Mouse (Mus musculus) stomach, postnatal 0 days (tissue): ENCODE data around the gene Rps6ka5. TPM values are rescaled to one million over a fixed set of nuclear protein-coding genes. Genes with fewer than 3 reads are reported as not detected.

ENCODE experiments used
- ATAC-seq: fragments of 200-750 bp; cut with Nextera tagmentation; 2 replicates; pipeline ENCODE4 v1.8.0; 2017; ENCODE audit not compliant: low FRiP score, low TSS enrichment
- DNase-seq: peaks from one replicate; pipeline ENCODE4 v3.0.0-alpha.2; 2016; ENCODE audit warnings: low spot score
- H3K27ac ChIP-seq: fragments of 300-500 bp; sonication (generic); replicated peaks from 2 replicates; pipeline ENCODE4 v1.5.1; 2014; ENCODE audit warnings: mild to moderate bottlenecking, control low read depth
- H3K27me3 ChIP-seq: fragments of 300-500 bp; sonication (generic); 2 replicates; pipeline ENCODE4 v1.6.1; 2014; ENCODE audit warnings: low read length; ENCODE audit not compliant: control insufficient read depth, insufficient read depth
- H3K36me3 ChIP-seq: fragments of 300-500 bp; sonication (generic); 2 replicates; pipeline ENCODE4 v1.6.1; 2014; ENCODE audit warnings: low read length, mixed read lengths; ENCODE audit not compliant: control insufficient read depth, insufficient read depth
- H3K4me1 ChIP-seq: fragments of 300-500 bp; sonication (generic); replicated peaks from 2 replicates; pipeline ENCODE4 v1.6.1; 2014; ENCODE audit warnings: antibody characterized with exemption; ENCODE audit not compliant: control insufficient read depth, insufficient read depth
- H3K4me2 ChIP-seq: fragments of 300-500 bp; sonication (generic); replicated peaks from 2 replicates; pipeline ENCODE4 v1.6.1; 2014; ENCODE audit warnings: low read depth, mild to moderate bottlenecking, control low read depth, moderate library complexity
- H3K4me3 ChIP-seq: fragments of 300-500 bp; sonication (generic); 2 replicates; pipeline ENCODE4 v1.5.1; 2014; ENCODE audit warnings: low read depth, low read length, control low read depth
- H3K9ac ChIP-seq: fragments of 300-500 bp; sonication (generic); 2 replicates; pipeline ENCODE4 v1.6.1; 2014; ENCODE audit warnings: mild to moderate bottlenecking, low read length, control low read depth, mixed read lengths
- H3K9me3 ChIP-seq: fragments of 300-500 bp; sonication (generic); 2 replicates; pipeline ENCODE4 v1.6.1; 2016; ENCODE audit warnings: low read length; ENCODE audit not compliant: control insufficient read depth
- CTCF ChIP-seq: IDR thresholded peaks from 2 replicates; pipeline ENCODE4 v1.5.1; 2016; ENCODE audit warnings: antibody characterized with exemption, low read depth, mild to moderate bottlenecking, moderate library complexity
- EP300 ChIP-seq: optimal IDR thresholded peaks from 2 replicates; pipeline ENCODE3; 2016; ENCODE audit warnings: antibody characterized with exemption
- WGBS: fragments of 180-500 bp; shearing (Covaris S2); extraction: QIAGEN DNeasy Blood & Tissue Kit; methylation state at CpG from one replicate; pipeline ENCODE4 v1.1.7; 2014; 5-methylcytosine and 5-hydroxymethylcytosine counted together
- polyA plus RNA-seq: library from polyadenylated mRNA; unstranded; fragments of >200 nt; fragmentation: Nextera tagmentation; extraction: Ambion mirVana; gene quantifications from 2 replicates; pipeline ENCODE4 v1.2.1, GENCODE M21; 2015

Rps6ka5 gene
- polyA plus RNA-seq, 1 experiment from 2014 or later: 1.4 TPM

- H3K9ac ChIP-seq: no peak overlapping the region
- H3K4me1 ChIP-seq: no peaks in the 10 kb centered on the region
- TF ChIP-seq CTCF: no peak
- no peak for TF ChIP-seq EP300
- no peak for ATAC-seq
- DNase-seq: no peak
- no peaks in the 10 kb centered on the region for H3K27me3 ChIP-seq
- no peaks in the 10 kb centered on the region for H3K36me3 ChIP-seq
- WGBS: 87% methylated on average over 1 of the region's 1 CpGs
- no peak overlapping the region for H3K4me3 ChIP-seq
- H3K9me3 ChIP-seq: no peaks in the 10 kb centered on the region
- no peak overlapping the region for H3K27ac ChIP-seq
- no peak overlapping the region for H3K4me2 ChIP-seq
These were observed 174.8 kb downstream of the Rps6ka5 start for GRCm38 (mm10) chr12:100551972-100552371.

GRCm38 (mm10) chr12:100544194-100544567 is 182.6 kb downstream of the Rps6ka5 start:
- H3K9ac ChIP-seq: no peak overlapping the region
- ATAC-seq (no peak), DNase-seq (no peak)
- TF ChIP-seq EP300 (no peak), CTCF (no peak)
- H3K9me3 ChIP-seq: no peaks in the 10 kb centered on the region
- H3K36me3 ChIP-seq: no peaks in the 10 kb centered on the region
- no peak overlapping the region for H3K4me3 ChIP-seq
- H3K27me3 ChIP-seq: no peaks in the 10 kb centered on the region
- no peaks in the 10 kb centered on the region for H3K4me1 ChIP-seq
- WGBS: 91% methylated on average over 4 of the region's 4 CpGs
- H3K4me2 ChIP-seq: no peak overlapping the region
- no peak overlapping the region for H3K27ac ChIP-seq

DNA sequence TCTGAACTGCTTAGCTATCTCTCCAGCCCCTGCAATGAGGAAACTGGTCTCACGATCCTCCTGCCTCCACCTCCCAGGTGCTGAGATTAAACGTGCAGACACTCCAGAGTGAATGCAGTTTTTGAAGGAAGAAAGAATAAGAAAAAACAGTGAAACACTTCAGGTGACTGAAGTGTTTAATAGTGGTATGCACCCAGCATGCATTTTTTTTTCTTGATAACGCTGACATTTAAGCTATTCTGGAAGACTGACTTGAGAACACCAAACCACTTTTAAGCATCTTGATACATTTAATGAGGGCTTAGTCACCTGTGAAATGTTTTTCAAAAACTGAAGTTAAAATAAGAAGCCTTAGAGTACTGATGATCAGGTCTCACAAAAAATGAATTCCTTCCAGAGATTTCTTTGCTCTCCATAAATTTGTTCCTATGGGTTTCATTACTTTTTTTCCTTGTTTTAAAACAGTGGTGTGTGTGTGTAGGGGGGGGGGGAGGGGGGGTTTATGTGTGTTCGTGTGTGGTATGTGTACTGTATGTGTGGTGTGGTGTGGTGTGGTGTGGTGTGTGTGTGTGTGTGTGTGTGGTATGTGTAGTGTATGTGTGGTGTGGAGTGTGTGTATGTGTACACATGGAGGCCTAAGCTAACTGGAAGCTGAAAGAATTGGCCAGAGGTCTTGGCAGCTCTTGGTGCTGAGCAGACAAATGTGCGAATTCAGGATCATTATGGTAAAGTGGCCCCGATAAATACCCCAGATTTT is 183.2 kb downstream of the Rps6ka5 start:
- 66% methylated on average over 6 of the region's 6 CpGs for WGBS
- ATAC-seq (no peak), DNase-seq (no peak)
- Histone ChIP-seq H3K9me3 (no peaks in the 10 kb centered on the region), H3K4me1 (no peaks in the 10 kb centered on the region), H3K4me3 (no peak overlapping the region), H3K4me2 (no peak overlapping the region), H3K36me3 (no peaks in the 10 kb centered on the region), H3K27ac (no peak overlapping the region), H3K9ac (no peak overlapping the region), H3K27me3 (no peaks in the 10 kb centered on the region)
- TF ChIP-seq EP300 (no peak), CTCF (no peak)

- TF ChIP-seq EP300: no peak
- TF ChIP-seq CTCF: no peak
- Histone ChIP-seq H3K27ac (no peak overlapping the region), H3K4me3 (no peak overlapping the region), H3K4me1 (no peaks in the 10 kb centered on the region), H3K9me3 (no peaks in the 10 kb centered on the region), H3K4me2 (no peak overlapping the region), H3K9ac (no peak overlapping the region), H3K27me3 (no peaks in the 10 kb centered on the region), H3K36me3 (no peaks in the 10 kb centered on the region)
- DNase-seq (no peak), ATAC-seq (no peak)
- 88% methylated on average over 6 of the region's 6 CpGs for WGBS
These were observed 184.3 kb downstream of the Rps6ka5 start for GRCm38 (mm10) chr12:100542494-100542893.

GRCm38 (mm10) chr12:100542076-100542475 is 184.7 kb downstream of the Rps6ka5 start:
- no peak overlapping the region for H3K4me3 ChIP-seq
- no peak for TF ChIP-seq EP300
- no peaks in the 10 kb centered on the region for H3K9me3 ChIP-seq
- no peak overlapping the region for H3K9ac ChIP-seq
- 42% methylated on average over 3 of the region's 3 CpGs for WGBS
- H3K4me2 ChIP-seq: no peak overlapping the region
- no peak for ATAC-seq
- no peak overlapping the region for H3K27ac ChIP-seq
- DNase-seq: no peak
- H3K27me3 ChIP-seq: no peaks in the 10 kb centered on the region
- H3K4me1 ChIP-seq: no peaks in the 10 kb centered on the region
- H3K36me3 ChIP-seq: no peaks in the 10 kb centered on the region

DNA sequence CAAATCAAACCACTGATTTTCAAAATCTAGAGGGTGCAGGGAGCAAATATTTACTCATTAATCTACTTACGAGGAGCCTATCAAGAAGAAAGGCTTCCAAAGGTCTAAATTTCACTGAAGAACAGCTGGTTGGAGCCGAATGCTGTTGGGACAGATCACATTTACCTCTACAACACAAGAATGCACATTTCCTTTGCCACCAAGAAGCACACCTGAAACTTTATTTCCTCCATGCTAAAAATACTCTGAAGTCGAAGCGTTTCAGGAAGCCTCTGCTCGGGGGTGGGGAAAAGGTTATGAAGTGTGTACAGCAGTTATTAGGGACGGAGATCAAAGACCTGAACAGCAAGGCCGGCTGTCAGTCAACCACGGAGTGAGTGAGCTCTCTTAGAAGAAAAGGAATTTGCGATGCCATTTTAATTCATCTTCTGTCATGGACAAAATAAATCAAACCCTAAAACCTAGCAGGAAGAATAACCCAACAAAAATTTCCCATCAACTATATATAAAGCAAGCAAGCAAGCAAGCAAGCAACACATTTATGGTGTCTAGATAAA is 187.5 kb downstream of the Rps6ka5 start:
- H3K4me1 ChIP-seq: no peaks in the 10 kb centered on the region
- H3K4me3 ChIP-seq: no peak overlapping the region
- TF ChIP-seq CTCF: no peak
- TF ChIP-seq EP300: no peak
- H3K9ac ChIP-seq: no peak overlapping the region
- H3K9me3 ChIP-seq: no peaks in the 10 kb centered on the region
- 29% methylated on average over 9 of the region's 9 CpGs for WGBS
- DNase-seq (no peak), ATAC-seq (no peak)
- no peak overlapping the region for H3K27ac ChIP-seq
- H3K36me3 ChIP-seq: no peaks in the 10 kb centered on the region
- H3K4me2 ChIP-seq: no peak overlapping the region
- H3K27me3 ChIP-seq: no peaks in the 10 kb centered on the region
